Mouse (Mus musculus): Measurements from ENCODE around the gene Lce6a. TPM values are rescaled to one million over a fixed set of nuclear protein-coding genes. Genes with fewer than 3 reads are reported as not detected.

The Lce6a gene
- polyA plus RNA-seq (2016; fragmentation: Nextera tagmentation; extraction: Ambion mirVana) = not detected in 2 replicates

- no peaks in the 10 kb centered on the region for H3K9me3 ChIP-seq
- H3K27ac ChIP-seq = no peak within 1 kb of the TSS
- WGBS = 83% methylated on average over 2 of the region's 2 CpGs
- H3K4me3 ChIP-seq = no peak within 1 kb of the TSS
- no peaks in the 10 kb centered on the region for H3K27me3 ChIP-seq (ENCODE audit: poor library complexity, severe bottlenecking)
- DNase-seq (ENCODE audit: extremely low spot score, low spot score) = no peak
- H3K4me1 ChIP-seq = no peaks in the 10 kb centered on the region
- no peaks in the 10 kb centered on the region for H3K36me3 ChIP-seq (replicated peaks)
Observed at GRCm38 (mm10) chr3:92621560-92621959, at the start of gene Lce6a. Lce6a (minus strand) TSS chr3:92621660.

- no peak within 1 kb of the TSS for H3K27ac ChIP-seq
- no peaks in the 10 kb centered on the region for H3K27me3 ChIP-seq (ENCODE audit: poor library complexity, severe bottlenecking)
- no peaks in the 10 kb centered on the region for H3K4me1 ChIP-seq
- no peaks in the 10 kb centered on the region for H3K9me3 ChIP-seq
- no peaks in the 10 kb centered on the region for H3K36me3 ChIP-seq (replicated peaks)
- no peak for DNase-seq (ENCODE audit: extremely low spot score, low spot score)
- no peak within 1 kb of the TSS for H3K4me3 ChIP-seq
Observed at GRCm38 (mm10) chr3:92670215-92670614, 48.8 kb upstream of the Lce6a start, which contains the start of gene Lce1a2. Lce1a2 (minus strand) TSS chr3:92670315.

- H3K9me3 ChIP-seq = no peaks in the 10 kb centered on the region
- DNase-seq (ENCODE audit: extremely low spot score, low spot score) = no peak
- no peaks in the 10 kb centered on the region for H3K27me3 ChIP-seq (ENCODE audit: poor library complexity, severe bottlenecking)
- no peak within 1 kb of the TSS for H3K27ac ChIP-seq
- no peaks in the 10 kb centered on the region for H3K4me1 ChIP-seq
- no peak within 1 kb of the TSS for H3K4me3 ChIP-seq
- H3K36me3 ChIP-seq (replicated peaks) = no peaks in the 10 kb centered on the region
Observed at GRCm38 (mm10) chr3:92656826-92657225, 35.4 kb upstream of the Lce6a start, which contains the start of gene Lce1b. Lce1b (minus strand) TSS chr3:92656926.

- Histone ChIP-seq H3K36me3 (replicated peaks) (no peaks in the 10 kb centered on the region), H3K9me3 (no peaks in the 10 kb centered on the region), H3K27me3 (ENCODE audit: poor library complexity, severe bottlenecking) (no peaks in the 10 kb centered on the region), H3K4me1 (no peaks in the 10 kb centered on the region), H3K27ac (no peak within 1 kb of the TSS), H3K4me3 (no peak within 1 kb of the TSS)
- WGBS = 95% methylated on average over 1 of the region's 1 CpGs
- DNase-seq (ENCODE audit: extremely low spot score, low spot score) = no peak
Observed at GRCm38 (mm10) chr3:92648207-92648606, 26.7 kb upstream of the Lce6a start, which contains the start of gene Lce1a1. Lce1a1 (minus strand) TSS chr3:92648307.

- Histone ChIP-seq H3K4me1 (no peaks in the 10 kb centered on the region; the same call in 1 of the 2 replicates), H3K27me3 (ENCODE audit: poor library complexity, severe bottlenecking) (no peaks in the 10 kb centered on the region), H3K4me3 (no peak overlapping the region), H3K27ac (no peak overlapping the region), H3K9me3 (no peaks in the 10 kb centered on the region), H3K36me3 (replicated peaks) (no peaks in the 10 kb centered on the region)
- no peak for DNase-seq (ENCODE audit: extremely low spot score, low spot score)
- WGBS = 93% methylated on average over 15 of the region's 15 CpGs
Observed at GRCm38 (mm10) chr3:92639854-92640253, 18.4 kb upstream of the Lce6a start.

GRCm38 (mm10) chr3:92638653-92638991, 17.2 kb upstream of the Lce6a start:
- Histone ChIP-seq H3K27me3 (ENCODE audit: poor library complexity, severe bottlenecking) (no peaks in the 10 kb centered on the region), H3K27ac (no peak overlapping the region), H3K36me3 (replicated peaks) (no peaks in the 10 kb centered on the region), H3K4me1 (no peaks in the 10 kb centered on the region; the same call in 1 of the 2 replicates), H3K4me3 (no peak overlapping the region), H3K9me3 (no peaks in the 10 kb centered on the region)
- DNase-seq (ENCODE audit: extremely low spot score, low spot score) = no peak
- 89% methylated on average over 3 of the region's 3 CpGs for WGBS

GRCm38 (mm10) chr3:92637745-92638652, 16.5 kb upstream of the Lce6a start:
- Histone ChIP-seq H3K36me3 (replicated peaks) (no peaks in the 10 kb centered on the region), H3K4me3 (no peak overlapping the region), H3K9me3 (no peaks in the 10 kb centered on the region), H3K27me3 (ENCODE audit: poor library complexity, severe bottlenecking) (no peaks in the 10 kb centered on the region), H3K27ac (no peak overlapping the region), H3K4me1 (no peaks in the 10 kb centered on the region; the same call in 1 of the 2 replicates)
- 58% methylated on average over 1 of the region's 1 CpGs for WGBS
- no peak for DNase-seq (ENCODE audit: extremely low spot score, low spot score)

- H3K27ac ChIP-seq = no peak overlapping the region
- no peaks in the 10 kb centered on the region for H3K27me3 ChIP-seq (ENCODE audit: poor library complexity, severe bottlenecking)
- H3K36me3 ChIP-seq (replicated peaks) = no peaks in the 10 kb centered on the region
- no peaks in the 10 kb centered on the region for H3K9me3 ChIP-seq
- H3K4me1 ChIP-seq = no peaks in the 10 kb centered on the region
- DNase-seq (ENCODE audit: extremely low spot score, low spot score) = no peak
- H3K4me3 ChIP-seq = no peak overlapping the region
- 70% methylated on average over 1 of the region's 1 CpGs for WGBS
Observed at GRCm38 (mm10) chr3:92609804-92610203, 11.7 kb downstream of the Lce6a start.

- Histone ChIP-seq H3K9me3 (no peaks in the 10 kb centered on the region), H3K4me1 (no peaks in the 10 kb centered on the region), H3K27me3 (ENCODE audit: poor library complexity, severe bottlenecking) (no peaks in the 10 kb centered on the region), H3K27ac (no peak within 1 kb of the TSS), H3K36me3 (replicated peaks) (no peaks in the 10 kb centered on the region), H3K4me3 (no peak within 1 kb of the TSS)
- DNase-seq (ENCODE audit: extremely low spot score, low spot score) = no peak
Observed at GRCm38 (mm10) chr3:92607392-92607791, 14.1 kb downstream of the Lce6a start, which contains the start of gene 2210017I01Rik. 2210017I01Rik (minus strand) TSS chr3:92607492.

- WGBS = 49% methylated on average over 1 of the region's 1 CpGs
- peaks cover 8% of the 10 kb centered on the region for H3K9me3 ChIP-seq
- H3K4me3 ChIP-seq = no peak overlapping the region
- H3K4me1 ChIP-seq = no peaks in the 10 kb centered on the region
- H3K27ac ChIP-seq = no peak overlapping the region
- no peak for DNase-seq (ENCODE audit: extremely low spot score, low spot score)
- H3K36me3 ChIP-seq (replicated peaks) = no peaks in the 10 kb centered on the region
- H3K27me3 ChIP-seq (ENCODE audit: poor library complexity, severe bottlenecking) = no peaks in the 10 kb centered on the region
Observed at GRCm38 (mm10) chr3:92602169-92602568, 19.3 kb downstream of the Lce6a start.

GRCm38 (mm10) chr3:92600456-92600855, 21.0 kb downstream of the Lce6a start:
- Histone ChIP-seq H3K4me3 (no peak overlapping the region), H3K27ac (no peak overlapping the region), H3K4me1 (no peaks in the 10 kb centered on the region), H3K9me3 (peaks cover 8% of the 10 kb centered on the region), H3K27me3 (ENCODE audit: poor library complexity, severe bottlenecking) (no peaks in the 10 kb centered on the region), H3K36me3 (replicated peaks) (no peaks in the 10 kb centered on the region)
- 65% methylated on average over 1 of the region's 1 CpGs for WGBS
- no peak for DNase-seq (ENCODE audit: extremely low spot score, low spot score)

GRCm38 (mm10) chr3:92599973-92600372, 21.5 kb downstream of the Lce6a start:
- no peaks in the 10 kb centered on the region for H3K27me3 ChIP-seq (ENCODE audit: poor library complexity, severe bottlenecking)
- H3K4me1 ChIP-seq = no peaks in the 10 kb centered on the region
- no peak for DNase-seq (ENCODE audit: extremely low spot score, low spot score)
- no peaks in the 10 kb centered on the region for H3K36me3 ChIP-seq (replicated peaks)
- H3K27ac ChIP-seq = no peak overlapping the region
- no peak overlapping the region for H3K4me3 ChIP-seq
- H3K9me3 ChIP-seq = peaks cover 8% of the 10 kb centered on the region

- H3K4me3 ChIP-seq = no peak overlapping the region
- no peaks in the 10 kb centered on the region for H3K4me1 ChIP-seq
- no peaks in the 10 kb centered on the region for H3K36me3 ChIP-seq (replicated peaks)
- WGBS = 92% methylated on average over 2 of the region's 2 CpGs
- H3K9me3 ChIP-seq = peaks cover 8% of the 10 kb centered on the region
- H3K27me3 ChIP-seq (ENCODE audit: poor library complexity, severe bottlenecking) = no peaks in the 10 kb centered on the region
- no peak overlapping the region for H3K27ac ChIP-seq
- DNase-seq (ENCODE audit: extremely low spot score, low spot score) = no peak
Observed at GRCm38 (mm10) chr3:92598429-92598828, 23.0 kb downstream of the Lce6a start.
